Mouse (Mus musculus): Measurements from ENCODE around the gene Khdrbs1.

DNA sequence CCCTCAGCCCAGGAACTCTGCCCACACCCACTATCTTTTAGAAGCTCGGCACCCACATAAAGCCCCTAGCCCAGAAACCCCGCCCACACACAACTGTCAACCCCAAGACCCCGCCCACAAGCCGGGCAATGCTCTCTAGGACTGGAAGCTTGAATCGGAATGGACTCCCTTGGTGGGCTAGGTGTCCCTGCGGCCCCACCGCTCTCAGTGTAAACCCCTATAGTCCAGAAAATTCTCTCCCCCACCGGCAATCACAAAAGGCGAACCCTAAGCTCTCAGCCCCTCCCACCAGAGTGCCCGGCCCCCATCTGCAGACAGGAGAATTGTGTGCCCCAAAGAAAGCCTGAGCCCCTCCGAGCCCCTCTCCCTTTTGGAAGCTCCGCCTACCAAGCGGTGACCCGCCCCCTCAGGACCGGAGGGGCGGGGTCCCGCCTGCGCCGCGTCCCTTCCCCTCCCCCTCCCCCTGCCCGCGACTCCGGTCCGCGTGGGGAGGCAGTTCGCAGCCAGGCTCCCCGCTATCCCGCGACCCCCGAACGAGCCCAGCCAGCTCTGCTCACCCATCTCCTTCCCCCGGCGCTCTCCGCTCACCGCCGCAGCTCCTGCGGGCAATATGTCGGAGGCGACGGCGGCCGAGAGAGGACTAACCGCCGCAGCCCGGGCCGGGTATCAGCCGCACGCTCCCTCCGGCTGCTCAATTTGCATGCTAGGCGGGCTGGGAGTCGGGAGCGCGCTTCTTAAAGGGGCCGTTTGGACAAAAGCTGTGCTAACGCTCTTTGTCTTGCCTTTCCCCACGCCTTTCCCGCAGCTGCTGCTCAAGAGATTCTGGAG is 45.7 kb downstream of the Khdrbs1 start, which contains the start of gene Tmem39b:
- TF ChIP-seq CTCF (IDR thresholded peaks at IDR 0.05) (no peak), EP300 (IDR thresholded peaks at IDR 0.05; ENCODE audit: insufficient read depth, low read depth, low read length) (no peak)
